Mouse (Mus musculus): Measurements from ENCODE around the gene Lctl. TPM values are rescaled to one million over a fixed set of nuclear protein-coding genes. Genes with fewer than 3 reads are reported as not detected.

The Lctl gene
- polyA plus RNA-seq (2014; fragmentation: Nextera tagmentation; extraction: Ambion mirVana), result 0.16 and 0.19 TPM in 2 replicates

DNA sequence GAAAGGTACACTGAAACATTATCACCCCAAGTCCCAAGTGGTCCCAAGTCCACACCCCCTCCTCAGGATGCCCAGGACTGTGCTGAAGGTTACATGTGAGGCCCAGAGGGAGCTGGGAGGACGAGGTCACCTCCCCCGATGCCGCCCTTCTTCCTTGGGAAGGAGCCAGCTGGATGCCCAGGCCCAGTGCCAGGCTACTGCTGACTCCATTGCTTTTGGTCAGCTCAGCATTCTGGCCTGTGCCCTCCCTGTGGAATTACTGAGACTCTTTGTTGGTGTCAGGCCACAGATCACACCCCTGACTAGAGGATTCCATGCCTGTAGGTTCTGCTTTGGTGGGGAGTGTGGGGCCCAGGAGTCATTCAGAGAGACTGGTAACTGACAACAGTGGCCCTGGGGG is at the start of gene Lctl:
Gene Lctl (plus strand): TSS at position 272 of the 400 bp plus-strand sequence.
- peaks cover 7% of the 10 kb centered on the region; the same call in 1 of the 2 replicates for H3K4me1 ChIP-seq (ENCODE audit: control insufficient read depth, insufficient read depth, low read length)
- H3K9ac ChIP-seq (ENCODE audit: low read depth, low read length), result no peak within 1 kb of the TSS
- no peaks in the 10 kb centered on the region for H3K36me3 ChIP-seq (ENCODE audit: control insufficient read depth, insufficient read depth, low read length)
- H3K27me3 ChIP-seq (ENCODE audit: control insufficient read depth, insufficient read depth, low read length), result no peaks in the 10 kb centered on the region
- H3K27ac ChIP-seq (ENCODE audit: low read depth, low read length), result no peak within 1 kb of the TSS
- H3K4me2 ChIP-seq (replicated peaks; ENCODE audit: low read depth, low read length), result no peak within 1 kb of the TSS
- WGBS, result 80% methylated on average over 3 of the region's 3 CpGs
- no peak within 1 kb of the TSS for H3K4me3 ChIP-seq (ENCODE audit: low read length)
- no peak for ATAC-seq (ENCODE audit: low FRiP score, low TSS enrichment)
- no peaks in the 10 kb centered on the region for H3K9me3 ChIP-seq (ENCODE audit: control insufficient read depth, low read length)

DNA sequence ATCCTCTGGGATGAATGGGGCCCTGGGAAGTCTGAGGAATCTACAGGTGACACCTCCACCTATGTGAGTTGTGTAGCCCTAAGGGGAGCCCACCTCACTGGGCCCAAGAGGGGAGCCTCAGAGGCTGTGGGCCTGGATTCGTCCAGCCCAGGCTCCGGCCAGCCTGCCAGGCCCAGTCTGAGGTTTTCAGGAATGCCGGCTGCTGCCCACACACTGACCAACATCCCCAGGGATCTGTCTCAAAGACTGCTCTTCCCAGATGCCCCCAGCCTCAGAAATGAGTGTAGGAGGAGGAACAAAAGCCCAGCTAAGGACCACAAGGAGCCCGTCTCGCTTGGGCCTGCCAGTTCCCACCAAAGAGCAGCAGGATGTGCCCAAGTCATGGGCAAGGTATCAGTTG is 49.2 kb upstream of the Lctl start:
- no peaks in the 10 kb centered on the region for H3K36me3 ChIP-seq (ENCODE audit: control insufficient read depth, insufficient read depth, low read length)
- H3K4me3 ChIP-seq (ENCODE audit: low read length), result no peak overlapping the region
- no peaks in the 10 kb centered on the region for H3K27me3 ChIP-seq (ENCODE audit: control insufficient read depth, insufficient read depth, low read length)
- WGBS, result 79% methylated on average over 5 of the region's 5 CpGs
- no peaks in the 10 kb centered on the region for H3K9me3 ChIP-seq (ENCODE audit: control insufficient read depth, low read length)
- H3K9ac ChIP-seq (ENCODE audit: low read depth, low read length), result no peak overlapping the region; the same call in 1 of the 2 replicates
- peak overlapping the region; percentile 93; the same call in 1 of the 2 replicates for H3K27ac ChIP-seq (ENCODE audit: low read depth, low read length)
- ATAC-seq (ENCODE audit: low FRiP score, low TSS enrichment), result no peak
- peaks cover 23% of the 10 kb centered on the region for H3K4me1 ChIP-seq (ENCODE audit: control insufficient read depth, insufficient read depth, low read length)
- no peak overlapping the region for H3K4me2 ChIP-seq (replicated peaks; ENCODE audit: low read depth, low read length)

GRCm38 (mm10) chr9:64068571-64068970 is 48.4 kb upstream of the Lctl start:
- Histone ChIP-seq H3K4me2 (replicated peaks; ENCODE audit: low read depth, low read length) (no peak overlapping the region), H3K27ac (ENCODE audit: low read depth, low read length) (no peak overlapping the region), H3K9ac (ENCODE audit: low read depth, low read length) (no peak overlapping the region), H3K27me3 (ENCODE audit: control insufficient read depth, insufficient read depth, low read length) (no peaks in the 10 kb centered on the region), H3K9me3 (ENCODE audit: control insufficient read depth, low read length) (no peaks in the 10 kb centered on the region), H3K36me3 (ENCODE audit: control insufficient read depth, insufficient read depth, low read length) (no peaks in the 10 kb centered on the region), H3K4me3 (ENCODE audit: low read length) (no peak overlapping the region), H3K4me1 (ENCODE audit: control insufficient read depth, insufficient read depth, low read length) (peaks cover 23% of the 10 kb centered on the region)
- no peak for ATAC-seq (ENCODE audit: low FRiP score, low TSS enrichment)
- WGBS, result 88% methylated on average over 1 of the region's 1 CpGs

GRCm38 (mm10) chr9:64069131-64069530 is 47.8 kb upstream of the Lctl start:
- H3K9ac ChIP-seq (ENCODE audit: low read depth, low read length), result no peak overlapping the region
- 90% methylated on average over 5 of the region's 5 CpGs for WGBS
- H3K27me3 ChIP-seq (ENCODE audit: control insufficient read depth, insufficient read depth, low read length), result no peaks in the 10 kb centered on the region
- no peaks in the 10 kb centered on the region for H3K9me3 ChIP-seq (ENCODE audit: control insufficient read depth, low read length)
- peaks cover 23% of the 10 kb centered on the region for H3K4me1 ChIP-seq (ENCODE audit: control insufficient read depth, insufficient read depth, low read length)
- no peak overlapping the region for H3K4me2 ChIP-seq (replicated peaks; ENCODE audit: low read depth, low read length)
- H3K4me3 ChIP-seq (ENCODE audit: low read length), result no peak overlapping the region
- H3K36me3 ChIP-seq (ENCODE audit: control insufficient read depth, insufficient read depth, low read length), result no peaks in the 10 kb centered on the region
- no peak for ATAC-seq (ENCODE audit: low FRiP score, low TSS enrichment)
- H3K27ac ChIP-seq (ENCODE audit: low read depth, low read length), result no peak overlapping the region

- H3K4me1 ChIP-seq (ENCODE audit: control insufficient read depth, insufficient read depth, low read length), result peaks cover 23% of the 10 kb centered on the region
- WGBS, result 88% methylated on average over 5 of the region's 5 CpGs
Measured at GRCm38 (mm10) chr9:64070674-64071073, 46.3 kb upstream of the Lctl start.

GRCm38 (mm10) chr9:64074831-64075230 is 42.1 kb upstream of the Lctl start:
- Histone ChIP-seq H3K36me3 (ENCODE audit: control insufficient read depth, insufficient read depth, low read length) (no peaks in the 10 kb centered on the region), H3K4me3 (ENCODE audit: low read length) (no peak overlapping the region), H3K9ac (ENCODE audit: low read depth, low read length) (no peak overlapping the region), H3K4me1 (ENCODE audit: control insufficient read depth, insufficient read depth, low read length) (peaks cover 17% of the 10 kb centered on the region), H3K27me3 (ENCODE audit: control insufficient read depth, insufficient read depth, low read length) (no peaks in the 10 kb centered on the region), H3K27ac (ENCODE audit: low read depth, low read length) (no peak overlapping the region), H3K9me3 (ENCODE audit: control insufficient read depth, low read length) (no peaks in the 10 kb centered on the region), H3K4me2 (replicated peaks; ENCODE audit: low read depth, low read length) (no peak overlapping the region)
- ATAC-seq (ENCODE audit: low FRiP score, low TSS enrichment), result no peak
- 85% methylated on average over 8 of the region's 8 CpGs for WGBS

More at GRCm38 (mm10) chr9:64070674-64071073, 46.3 kb upstream of the Lctl start:
- Histone ChIP-seq H3K36me3 (ENCODE audit: control insufficient read depth, insufficient read depth, low read length) (no peaks in the 10 kb centered on the region), H3K4me3 (ENCODE audit: low read length) (no peak overlapping the region), H3K27ac (ENCODE audit: low read depth, low read length) (no peak overlapping the region), H3K4me2 (replicated peaks; ENCODE audit: low read depth, low read length) (no peak overlapping the region), H3K27me3 (ENCODE audit: control insufficient read depth, insufficient read depth, low read length) (no peaks in the 10 kb centered on the region), H3K9me3 (ENCODE audit: control insufficient read depth, low read length) (no peaks in the 10 kb centered on the region), H3K9ac (ENCODE audit: low read depth, low read length) (no peak overlapping the region)
- ATAC-seq (ENCODE audit: low FRiP score, low TSS enrichment), result no peak

- WGBS, result 63% methylated on average over 2 of the region's 2 CpGs
- H3K4me2 ChIP-seq (replicated peaks; ENCODE audit: low read depth, low read length), result no peak overlapping the region
Measured at GRCm38 (mm10) chr9:64076412-64076811, 40.5 kb upstream of the Lctl start.

GRCm38 (mm10) chr9:64078386-64078792 is 38.6 kb upstream of the Lctl start:
- Histone ChIP-seq H3K27ac (ENCODE audit: low read depth, low read length) (peak overlapping the region; percentile 66), H3K27me3 (ENCODE audit: control insufficient read depth, insufficient read depth, low read length) (no peaks in the 10 kb centered on the region), H3K4me1 (ENCODE audit: control insufficient read depth, insufficient read depth, low read length) (peaks cover 17% of the 10 kb centered on the region), H3K9ac (ENCODE audit: low read depth, low read length) (peak overlapping the region; percentile 7; the same call in 1 of the 2 replicates), H3K9me3 (ENCODE audit: control insufficient read depth, low read length) (no peaks in the 10 kb centered on the region), H3K36me3 (ENCODE audit: control insufficient read depth, insufficient read depth, low read length) (no peaks in the 10 kb centered on the region), H3K4me3 (ENCODE audit: low read length) (no peak overlapping the region), H3K4me2 (replicated peaks; ENCODE audit: low read depth, low read length) (no peak overlapping the region)
- 5% methylated on average over 7 of the region's 7 CpGs for WGBS
- peak; percentile 81 for ATAC-seq (ENCODE audit: low FRiP score, low TSS enrichment)

More at GRCm38 (mm10) chr9:64076412-64076811, 40.5 kb upstream of the Lctl start:
- no peaks in the 10 kb centered on the region for H3K36me3 ChIP-seq (ENCODE audit: control insufficient read depth, insufficient read depth, low read length)
- no peaks in the 10 kb centered on the region for H3K27me3 ChIP-seq (ENCODE audit: control insufficient read depth, insufficient read depth, low read length)
- no peak for ATAC-seq (ENCODE audit: low FRiP score, low TSS enrichment)
- no peak overlapping the region for H3K9ac ChIP-seq (ENCODE audit: low read depth, low read length)
- no peak overlapping the region for H3K27ac ChIP-seq (ENCODE audit: low read depth, low read length)
- no peak overlapping the region for H3K4me3 ChIP-seq (ENCODE audit: low read length)
- H3K4me1 ChIP-seq (ENCODE audit: control insufficient read depth, insufficient read depth, low read length), result peaks cover 17% of the 10 kb centered on the region
- H3K9me3 ChIP-seq (ENCODE audit: control insufficient read depth, low read length), result no peaks in the 10 kb centered on the region

DNA sequence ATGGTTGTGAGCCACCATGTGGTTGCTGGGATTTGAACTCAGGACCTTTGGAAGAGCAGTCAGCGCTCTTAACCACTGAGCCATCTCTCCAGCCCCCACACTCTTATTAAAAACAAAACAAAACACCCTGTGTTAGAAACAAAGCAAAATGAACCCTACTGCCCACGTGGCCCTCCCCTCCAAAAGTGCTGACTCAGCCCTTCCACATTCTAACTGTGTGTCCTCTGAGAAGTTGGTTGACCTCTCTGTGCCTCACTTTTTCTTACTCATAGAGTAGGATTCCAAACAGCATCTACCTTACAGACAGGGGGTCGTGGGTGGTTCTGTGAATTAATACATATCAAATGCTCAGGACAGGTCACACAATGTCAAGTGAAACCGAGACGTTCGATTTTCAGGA is 37.0 kb upstream of the Lctl start:
- Histone ChIP-seq H3K27ac (ENCODE audit: low read depth, low read length) (no peak overlapping the region), H3K9ac (ENCODE audit: low read depth, low read length) (no peak overlapping the region), H3K4me2 (replicated peaks; ENCODE audit: low read depth, low read length) (no peak overlapping the region), H3K9me3 (ENCODE audit: control insufficient read depth, low read length) (no peaks in the 10 kb centered on the region), H3K4me3 (ENCODE audit: low read length) (no peak overlapping the region), H3K4me1 (ENCODE audit: control insufficient read depth, insufficient read depth, low read length) (peaks cover 30% of the 10 kb centered on the region), H3K27me3 (ENCODE audit: control insufficient read depth, insufficient read depth, low read length) (no peaks in the 10 kb centered on the region), H3K36me3 (ENCODE audit: control insufficient read depth, insufficient read depth, low read length) (no peaks in the 10 kb centered on the region)
- WGBS, result 72% methylated on average over 6 of the region's 6 CpGs
- ATAC-seq (ENCODE audit: low FRiP score, low TSS enrichment), result no peak
